Mouse (Mus musculus) intestine, postnatal 0 days (tissue): ENCODE measurements around the gene Efcab12. TPM values are rescaled to one million over a fixed set of nuclear protein-coding genes. Genes with fewer than 3 reads are reported as not detected.
A peak's percentile ranks its signal among the peaks of the same experiment; 100 is the strongest.

ENCODE experiments used
- ATAC-seq: fragments of 200-750 bp; cut with Nextera tagmentation; 2 replicates; pipeline ENCODE4 v1.8.0; 2017; ENCODE audit warnings: mild to moderate bottlenecking, moderate TSS enrichment, moderate library complexity
- H3K27ac ChIP-seq: fragments of 300-500 bp; sonication (generic); 2 replicates; pipeline ENCODE4 v1.5.1; 2014; ENCODE audit warnings: mild to moderate bottlenecking, low read depth, low read length, moderate library complexity
- H3K27me3 ChIP-seq: fragments of 300-500 bp; sonication (generic); replicated peaks from 2 replicates; pipeline ENCODE4 v1.6.1; 2014; ENCODE audit warnings: low read length, mixed read lengths; ENCODE audit not compliant: control insufficient read depth, insufficient read depth
- H3K36me3 ChIP-seq: fragments of 300-500 bp; sonication (generic); 2 replicates; pipeline ENCODE4 v1.6.1; 2014; ENCODE audit warnings: mild to moderate bottlenecking, moderate library complexity; ENCODE audit not compliant: control insufficient read depth, insufficient read depth
- H3K4me1 ChIP-seq: fragments of 300-500 bp; sonication (generic); replicated peaks from 2 replicates; pipeline ENCODE4 v1.6.1; 2014; ENCODE audit warnings: antibody characterized with exemption, low read length, mixed read lengths; ENCODE audit not compliant: control insufficient read depth, insufficient read depth
- H3K4me2 ChIP-seq: fragments of 300-500 bp; sonication (generic); replicated peaks from 2 replicates; pipeline ENCODE4 v1.6.1; 2014; ENCODE audit warnings: low read depth, mild to moderate bottlenecking, moderate library complexity
- H3K4me3 ChIP-seq: fragments of 300-500 bp; sonication (generic); 2 replicates; pipeline ENCODE4 v1.5.1; 2014; ENCODE audit warnings: low read depth, low read length
- H3K9ac ChIP-seq: fragments of 300-500 bp; sonication (generic); 2 replicates; pipeline ENCODE4 v1.6.1; 2014; ENCODE audit warnings: mild to moderate bottlenecking, low read depth, low read length
- H3K9me3 ChIP-seq: fragments of 300-500 bp; sonication (generic); 2 replicates; pipeline ENCODE4 v1.6.1; 2016; ENCODE audit warnings: mixed run types; ENCODE audit not compliant: control insufficient read depth
- CTCF ChIP-seq: sonication (generic); IDR thresholded peaks from 2 replicates; pipeline ENCODE4 v1.5.1; 2016; ENCODE audit warnings: low read depth, mild to moderate bottlenecking, control low read depth, antibody characterized with exemption, moderate library complexity
- WGBS: fragments of 180-500 bp; shearing (Covaris S2); extraction: QIAGEN DNeasy Blood & Tissue Kit; methylation state at CpG from one replicate; pipeline ENCODE4 v1.1.7; 2014; 5-methylcytosine and 5-hydroxymethylcytosine counted together
- polyA plus RNA-seq: library from polyadenylated mRNA; unstranded; fragments of >200 nt; fragmentation: Nextera tagmentation; extraction: Ambion mirVana; gene quantifications from 2 replicates; pipeline ENCODE4 v1.2.1, GENCODE M21; 2015

The Efcab12 gene
- polyA plus RNA-seq, 1 experiment from 2014 or later: 0.05 TPM

- ATAC-seq: no peak
- no peak for TF ChIP-seq CTCF
- Histone ChIP-seq H3K4me3 (no peak overlapping the region), H3K36me3 (no peaks in the 10 kb centered on the region), H3K27me3 (no peaks in the 10 kb centered on the region), H3K4me1 (no peaks in the 10 kb centered on the region), H3K9me3 (no peaks in the 10 kb centered on the region), H3K9ac (no peak overlapping the region), H3K27ac (no peak overlapping the region), H3K4me2 (no peak overlapping the region)
- 64% methylated on average over 4 of the region's 4 CpGs for WGBS
These were observed 18.1 kb upstream of the Efcab12 start for GRCm38 (mm10) chr6:115856361-115856745.

- TF ChIP-seq CTCF: no peak
- no peak for ATAC-seq
- H3K4me2 ChIP-seq: no peak overlapping the region
These were observed 17.6 kb upstream of the Efcab12 start for GRCm38 (mm10) chr6:115855733-115856360.

GRCm38 (mm10) chr6:115854432-115854831, 16.2 kb upstream of the Efcab12 start:
- Histone ChIP-seq H3K27ac (no peak overlapping the region), H3K4me3 (no peak overlapping the region), H3K27me3 (no peaks in the 10 kb centered on the region), H3K4me1 (no peaks in the 10 kb centered on the region), H3K36me3 (no peaks in the 10 kb centered on the region), H3K4me2 (no peak overlapping the region), H3K9me3 (no peaks in the 10 kb centered on the region), H3K9ac (no peak overlapping the region)
- peak; percentile 64 for TF ChIP-seq CTCF
- ATAC-seq: no peak
- 72% methylated on average over 2 of the region's 2 CpGs for WGBS

More at GRCm38 (mm10) chr6:115855733-115856360, 17.6 kb upstream of the Efcab12 start:
- H3K27me3 ChIP-seq: no peaks in the 10 kb centered on the region
- no peaks in the 10 kb centered on the region for H3K4me1 ChIP-seq
- H3K4me3 ChIP-seq: no peak overlapping the region
- H3K27ac ChIP-seq: no peak overlapping the region
- H3K9ac ChIP-seq: no peak overlapping the region
- H3K9me3 ChIP-seq: no peaks in the 10 kb centered on the region
- no peaks in the 10 kb centered on the region for H3K36me3 ChIP-seq
- WGBS: 74% methylated on average over 3 of the region's 3 CpGs

DNA sequence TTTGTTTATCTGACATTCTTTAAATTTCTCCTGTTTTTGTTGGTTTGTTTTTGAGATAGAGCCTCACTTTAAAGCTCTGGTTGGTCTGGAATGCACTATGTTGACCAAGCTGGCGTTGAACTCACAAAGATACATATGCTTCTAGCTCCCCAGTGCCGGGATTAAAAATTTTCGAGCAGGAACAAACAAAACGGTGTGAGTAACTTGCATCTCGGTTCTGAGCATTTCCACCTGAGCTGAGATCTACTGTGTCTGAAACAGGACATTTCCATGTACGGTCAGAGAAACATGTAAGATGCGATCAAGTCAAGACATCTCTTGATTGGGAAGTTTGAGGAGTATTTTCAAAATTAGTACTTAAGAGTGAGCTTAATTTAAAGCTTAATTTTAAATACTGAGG, 15.8 kb upstream of the Efcab12 start:
- Histone ChIP-seq H3K4me3 (peak overlapping the region; percentile 57), H3K36me3 (no peaks in the 10 kb centered on the region), H3K4me2 (peak overlapping the region; percentile 86), H3K9ac (peak overlapping the region; percentile 31; the same call in 1 of the 2 replicates), H3K9me3 (no peaks in the 10 kb centered on the region), H3K27me3 (no peaks in the 10 kb centered on the region), H3K4me1 (no peaks in the 10 kb centered on the region), H3K27ac (peak overlapping the region; percentile 52; the same call in 1 of the 2 replicates)
- WGBS: 39% methylated on average over 7 of the region's 7 CpGs
- no peak for ATAC-seq
- TF ChIP-seq CTCF: no peak

GRCm38 (mm10) chr6:115853091-115853813, 15.0 kb upstream of the Efcab12 start, which contains the start of the genes Mbd4 and Ift122:
Gene Mbd4 (minus strand): TSS chr6:115853371.
Gene Ift122 (plus strand): TSS chr6:115853470.
- peak; percentile 99 for ATAC-seq
- under 1% methylated on average over 51 of the region's 51 CpGs for WGBS
- peak within 1 kb of the TSS; percentile 57 for H3K4me3 ChIP-seq

GRCm38 (mm10) chr6:115852446-115853090, 14.4 kb upstream of the Efcab12 start:
- ATAC-seq: no peak
- Histone ChIP-seq H3K9ac (peak overlapping the region; percentile 48; the same call in 1 of the 2 replicates), H3K36me3 (no peaks in the 10 kb centered on the region), H3K9me3 (no peaks in the 10 kb centered on the region), H3K4me1 (no peaks in the 10 kb centered on the region), H3K27me3 (no peaks in the 10 kb centered on the region), H3K4me2 (peak overlapping the region; percentile 86), H3K27ac (peak overlapping the region; percentile 78), H3K4me3 (peak overlapping the region; percentile 57)
- no peak for TF ChIP-seq CTCF
- WGBS: 4% methylated on average over 20 of the region's 20 CpGs

More at GRCm38 (mm10) chr6:115853091-115853813, 15.0 kb upstream of the Efcab12 start, which contains the start of the genes Mbd4 and Ift122:
- no peaks in the 10 kb centered on the region for H3K27me3 ChIP-seq
- H3K9me3 ChIP-seq: no peaks in the 10 kb centered on the region
- no peaks in the 10 kb centered on the region for H3K36me3 ChIP-seq
- no peaks in the 10 kb centered on the region for H3K4me1 ChIP-seq
- TF ChIP-seq CTCF: peak; percentile 68
- H3K4me2 ChIP-seq: peak within 1 kb of the TSS; percentile 86
- peak within 1 kb of the TSS; percentile 78 for H3K27ac ChIP-seq
- H3K9ac ChIP-seq: peak within 1 kb of the TSS; percentile 48
